Mouse (Mus musculus): Measurements from ENCODE around the gene Camk2b. TPM values are rescaled to one million over a fixed set of nuclear protein-coding genes. Genes with fewer than 3 reads are reported as not detected.
"Not testable (repeated sequence)": the region's sequence is repeated elsewhere in the genome, so short reads cannot be mapped to it uniquely, and the experiment has no call there.

Camk2b gene
- total RNA-seq, 4 experiments from 2014 or later: 6.5 to 14.8 (median 10.1) TPM

DNA sequence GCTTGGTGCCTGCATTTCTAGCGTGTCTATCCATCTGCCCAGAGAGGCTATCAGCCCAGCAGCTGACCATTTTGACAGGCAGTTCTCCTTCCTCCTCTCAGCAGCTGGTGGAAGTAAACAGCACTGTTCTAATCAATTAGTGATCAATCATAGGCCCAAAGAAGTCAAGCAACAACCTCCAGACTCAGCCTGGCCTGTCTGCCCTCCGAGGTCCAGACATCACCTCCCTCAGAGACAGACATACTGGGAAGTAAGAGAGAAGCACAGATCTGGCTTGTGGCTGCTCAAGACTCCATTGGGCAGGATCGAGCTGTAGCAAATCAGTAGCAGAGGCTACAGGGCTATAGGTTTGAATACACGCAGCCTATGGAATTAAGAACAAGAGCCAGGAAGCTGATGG is 118.4 kb downstream of the Camk2b start:
- DNase-seq (ENCODE audit: low spot score): no peak

DNA sequence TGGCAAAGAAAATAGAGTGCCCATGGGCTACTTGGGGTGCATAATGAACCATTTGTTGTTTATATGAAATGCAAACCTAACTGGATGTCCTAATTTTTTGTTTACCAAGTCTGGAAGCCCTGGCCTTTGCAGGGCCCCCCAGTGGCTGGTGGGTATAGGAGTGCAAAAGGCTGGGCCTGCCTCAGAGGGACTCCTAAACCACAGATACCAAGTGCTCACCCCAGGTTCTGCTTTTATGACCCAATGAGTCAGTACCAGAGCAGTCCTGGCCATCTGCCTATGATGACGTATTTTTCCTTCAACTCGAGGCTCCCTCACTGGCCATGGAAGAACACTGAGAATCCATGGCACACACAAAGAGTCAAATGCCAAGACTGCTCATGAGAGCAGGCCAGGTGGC is 121.1 kb downstream of the Camk2b start:
- DNase-seq (ENCODE audit: low spot score): no peak

DNA sequence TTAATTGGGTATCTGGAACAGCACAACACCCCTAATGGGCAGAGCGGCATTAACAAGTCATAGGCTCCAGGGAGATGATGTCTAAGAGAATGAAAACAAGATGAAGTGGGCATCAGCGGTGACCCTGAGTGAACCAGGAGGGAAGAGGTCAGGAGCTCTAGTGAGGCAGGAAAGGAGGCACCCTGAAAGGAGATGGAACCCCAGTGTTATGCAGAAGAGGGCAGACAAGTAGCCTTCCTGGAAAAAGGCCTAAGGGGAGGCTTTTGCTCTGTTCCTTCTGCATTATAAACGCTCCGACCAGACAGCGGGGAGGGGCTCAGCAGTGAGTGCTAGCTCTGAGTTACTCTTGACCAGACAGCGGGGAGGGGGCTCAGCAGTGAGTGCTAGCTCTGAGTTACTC is 123.2 kb downstream of the Camk2b start:
- no peak for DNase-seq (ENCODE audit: low spot score)

DNA sequence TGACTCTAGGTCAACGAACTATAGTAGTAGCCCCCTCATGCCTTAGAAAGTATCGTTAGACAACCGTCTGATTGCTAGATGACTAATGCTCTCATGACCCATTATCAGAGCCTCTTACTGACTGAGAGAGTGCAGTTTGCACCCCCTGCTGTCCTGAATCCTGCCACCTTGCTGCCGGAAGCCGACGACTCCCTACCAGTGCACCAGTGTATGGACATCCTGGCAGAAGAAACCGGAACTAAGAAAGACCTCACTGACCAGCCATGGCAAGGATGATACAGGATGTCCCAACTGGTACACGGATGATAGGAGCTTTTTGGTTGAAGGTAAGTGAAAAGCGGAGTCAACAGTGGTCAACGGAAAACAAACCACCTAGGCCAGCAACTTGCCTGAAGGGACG is 131.6 kb downstream of the Camk2b start:
- DNase-seq (ENCODE audit: low spot score): not testable (repeated sequence)

DNA sequence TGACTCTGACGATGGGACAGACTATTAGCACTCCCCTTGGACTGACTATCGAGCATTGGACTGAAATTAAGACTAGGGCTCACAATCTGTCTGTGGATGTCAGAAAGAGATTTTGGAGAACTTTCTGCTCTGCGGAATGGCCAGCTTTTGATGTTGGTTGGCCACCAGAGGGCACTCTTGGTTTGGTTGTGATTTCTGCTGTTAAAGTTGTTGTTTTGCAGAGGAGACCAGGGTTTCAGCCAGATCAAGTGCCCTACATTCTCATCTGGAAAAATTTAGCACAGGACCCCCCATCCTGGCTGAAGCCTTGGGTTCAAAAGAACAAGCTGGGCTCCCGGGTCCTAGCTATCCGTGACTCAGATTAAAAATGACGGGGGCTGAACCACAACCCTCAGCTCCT is 134.2 kb downstream of the Camk2b start:
- DNase-seq (ENCODE audit: low spot score): not testable (repeated sequence)

DNA sequence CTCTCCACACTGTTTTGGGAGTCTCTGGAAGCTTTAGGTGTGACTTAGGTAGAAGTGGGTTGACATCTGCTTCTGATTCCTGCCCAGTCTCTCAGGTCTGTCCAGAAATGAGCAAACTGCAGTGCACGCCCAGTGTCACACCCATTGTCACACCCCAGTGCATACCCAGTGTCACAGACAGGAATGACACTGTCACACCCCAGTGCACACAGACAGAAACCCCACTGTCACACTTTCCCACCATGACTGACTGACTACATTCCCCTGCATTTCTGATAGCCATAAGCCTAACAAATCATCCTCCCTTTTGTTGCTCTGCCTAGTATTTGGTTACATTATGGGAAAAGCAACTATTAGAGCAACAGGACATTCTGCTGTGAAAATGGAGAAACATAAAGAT is 135.6 kb downstream of the Camk2b start:
- no peak for DNase-seq (ENCODE audit: low spot score)

DNA sequence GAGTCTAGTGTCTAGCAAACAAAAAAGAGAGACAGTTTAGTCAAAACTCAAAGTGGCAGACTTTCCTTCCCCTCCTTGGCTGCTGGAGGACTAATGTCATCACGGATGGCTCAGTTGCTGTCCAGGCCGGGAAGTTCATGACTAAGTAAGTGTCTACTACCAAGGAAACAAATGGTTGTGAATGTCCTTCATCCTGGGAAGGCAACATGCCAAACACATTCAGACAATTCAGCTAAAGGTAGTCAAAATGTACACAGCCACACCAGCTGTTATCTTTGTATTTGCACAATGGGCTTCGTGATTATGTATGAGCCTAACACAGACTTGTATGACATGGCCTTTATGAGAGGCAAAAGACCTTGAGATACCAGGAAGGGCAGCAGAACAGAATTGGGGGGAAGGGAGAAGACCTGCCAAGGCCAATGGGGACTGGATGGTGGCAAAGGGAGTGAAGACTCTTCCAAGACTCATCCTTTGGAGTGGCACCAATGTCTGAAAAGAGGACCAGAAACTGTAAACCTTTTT is 139.4 kb downstream of the Camk2b start:
- no peak for DNase-seq (ENCODE audit: low spot score)

DNA sequence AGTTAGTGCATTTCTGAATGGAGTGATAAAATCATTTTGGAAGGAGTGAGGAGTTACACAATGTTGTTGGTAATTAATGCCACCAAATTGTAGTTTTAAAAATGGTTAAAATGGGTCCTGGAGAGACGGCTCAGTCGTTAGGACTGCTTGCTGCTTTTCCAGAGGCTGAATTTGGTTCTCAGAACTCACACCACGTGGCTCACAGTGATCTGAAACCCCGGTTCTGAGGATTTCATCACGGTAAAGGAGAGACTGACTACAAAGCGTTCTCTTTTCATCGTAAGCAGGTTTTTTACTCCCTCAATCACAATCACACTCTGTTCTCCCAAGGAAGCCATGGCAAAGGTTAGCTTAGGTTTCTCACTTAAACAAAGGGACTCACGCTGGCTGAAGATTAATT is 141.5 kb downstream of the Camk2b start:
- no peak for DNase-seq (ENCODE audit: low spot score)

DNA sequence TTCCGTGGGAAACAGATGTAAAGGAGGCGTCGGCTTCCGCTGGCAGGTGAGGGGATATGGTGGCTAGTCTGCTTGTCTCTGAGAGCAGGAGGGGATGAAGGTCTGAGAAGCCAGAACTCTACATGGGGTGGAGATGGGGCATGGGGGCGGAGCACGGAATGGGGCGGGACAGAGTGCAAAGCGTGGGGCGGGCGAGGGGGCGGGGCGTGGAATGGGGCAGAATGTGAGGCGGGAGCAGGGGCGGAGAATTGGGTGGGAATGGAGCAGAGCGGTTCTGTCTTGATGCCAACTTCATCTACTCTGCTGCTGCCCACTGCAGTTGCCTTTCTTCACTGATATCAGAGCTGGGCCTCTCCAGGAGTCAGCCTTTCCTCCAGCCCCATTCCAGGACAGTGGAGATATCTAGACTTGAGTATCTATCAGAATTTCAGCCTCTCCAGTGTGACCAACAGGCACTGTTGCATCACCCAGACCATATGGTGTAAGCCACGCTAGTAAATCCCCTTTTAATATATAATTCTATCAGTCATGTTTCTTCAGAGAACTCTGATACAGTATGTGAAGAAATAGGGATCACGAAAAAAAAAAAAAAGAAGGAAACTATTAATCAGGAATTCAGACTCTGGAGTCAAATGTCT is 145.7 kb downstream of the Camk2b start:
- no peak for DNase-seq (ENCODE audit: low spot score)

Other genes with a start within 250 kb of the Camk2b start
- gene Polm, start 228.3 kb downstream of the Camk2b start, total RNA-seq (2022): 1 to 10 TPM; 1.8 to 3.3 (median 2.8) TPM
- 10 to 100 TPM; 14.9 to 28.0 (median 19.4) TPM for gene Aebp1, start 204.4 kb downstream of the Camk2b start, total RNA-seq (2022)
- gene Pold2, start 188.1 kb downstream of the Camk2b start, total RNA-seq (2022): 10 to 100 TPM; 33.1 to 50.4 (median 39.8) TPM
- 100 to 1,000 TPM; 455 to 787 (median 725) TPM for gene Myl7, start 167.6 kb downstream of the Camk2b start, total RNA-seq (2022)
- 10 to 100 TPM; 15.2 to 30.8 (median 18.1) TPM for gene Gck, start 116.3 kb downstream of the Camk2b start, total RNA-seq (2022)
- 10 to 100 TPM; 54.8 to 67.3 (median 62.1) TPM for gene Ykt6, start 110.7 kb downstream of the Camk2b start, total RNA-seq (2022)
- gene A730071L15Rik, start 133.7 kb upstream of the Camk2b start, total RNA-seq (2022): not detected
- gene Nudcd3, start 134.1 kb upstream of the Camk2b start, total RNA-seq (2022): 10 to 100 TPM; 64.5 to 75.3 (median 71.5) TPM
- gene Npc1l1, start 163.8 kb upstream of the Camk2b start, total RNA-seq (2022): under 1 TPM in 1 of 4 experiments, not detected in 3; 0.06 TPM
- gene Ddx56, start 201.4 kb upstream of the Camk2b start, total RNA-seq (2022): 10 to 100 TPM; 22.6 to 23.5 (median 23.0) TPM
- gene Tmed4, start 208.5 kb upstream of the Camk2b start, total RNA-seq (2022): 100 to 1,000 TPM in 2 of 4 experiments, 10 to 100 TPM in 2; 96.9 to 111 (median 102) TPM
- 1,000 to 10,000 TPM; 1,901 to 2,083 (median 1,945) TPM for gene Ogdh, start 225.3 kb upstream of the Camk2b start, total RNA-seq (2022)